Mouse (Mus musculus) 416B (cell line): ENCODE results near the gene Olfr689.
"Not testable (repeated sequence)": the region's sequence is repeated elsewhere in the genome, so short reads cannot be mapped to it uniquely, and the experiment has no call there.

ENCODE experiments used
- DNase-seq: peaks from one replicate; pipeline ENCODE4 v3.0.0; 2011; ENCODE audit warnings: low read depth

Gene Olfr689

GRCm38 (mm10) chr7:105310865-105311264 lies at the start of gene Olfr689:
Gene Olfr689 (plus strand): TSS chr7:105311165.
- no peak for DNase-seq

GRCm38 (mm10) chr7:105272426-105272825 lies 38.5 kb upstream of the Olfr689 start:
- no peak for DNase-seq

- DNase-seq, result no peak
Measured at GRCm38 (mm10) chr7:105287795-105288194, 23.2 kb upstream of the Olfr689 start, which contains the start of gene Olfr688. Gene Olfr688 (plus strand): TSS chr7:105288095.

- DNase-seq, result no peak
Measured at GRCm38 (mm10) chr7:105290051-105290450, 20.9 kb upstream of the Olfr689 start.

- no peak for DNase-seq
Measured at GRCm38 (mm10) chr7:105325302-105325701, 14.3 kb downstream of the Olfr689 start.

GRCm38 (mm10) chr7:105334004-105334403 lies 23.0 kb downstream of the Olfr689 start, which contains the start of gene Olfr690:
Gene Olfr690 (minus strand): TSS chr7:105334104.
- DNase-seq, result no peak

- no peak for DNase-seq
Measured at GRCm38 (mm10) chr7:105342170-105342569, 31.2 kb downstream of the Olfr689 start, which contains the start of gene Olfr691. Gene Olfr691 (minus strand): TSS chr7:105342270.

- DNase-seq, result no peak
Measured at GRCm38 (mm10) chr7:105342752-105343151, 31.8 kb downstream of the Olfr689 start.

- DNase-seq, result not testable (repeated sequence)
Measured at GRCm38 (mm10) chr7:105356064-105356463, 45.1 kb downstream of the Olfr689 start.

GRCm38 (mm10) chr7:105356487-105356886 lies 45.5 kb downstream of the Olfr689 start:
- DNase-seq, result not testable (repeated sequence)

- DNase-seq, result no peak
Measured at GRCm38 (mm10) chr7:105361713-105362112, 50.7 kb downstream of the Olfr689 start.

- DNase-seq, result no peak
Measured at GRCm38 (mm10) chr7:105367268-105367667, 56.3 kb downstream of the Olfr689 start.

- DNase-seq, result no peak
Measured at GRCm38 (mm10) chr7:105367930-105368329, 57.0 kb downstream of the Olfr689 start, which contains the start of gene Olfr692. Gene Olfr692 (plus strand): TSS chr7:105368230.

- no peak for DNase-seq
Measured at GRCm38 (mm10) chr7:105368521-105368920, 57.6 kb downstream of the Olfr689 start.
